Mouse (Mus musculus) kidney, adult 2 months (tissue): ENCODE results near the gene Bmper.

Experiments used
- CTCF ChIP-seq: fragments of 200-500 bp; conservative IDR thresholded peaks from 2 replicates; pipeline ENCODE4 v1.5.1; 2011; ENCODE audit warnings: low read depth, mild to moderate bottlenecking, control low read depth, low read length, moderate library complexity, mixed read lengths; ENCODE audit not compliant: insufficient read depth, insufficient read length
- POLR2A ChIP-seq: fragments of 200-500 bp; IDR thresholded peaks from one replicate; pipeline ENCODE4 v1.6.1; 2011; ENCODE audit warnings: low read depth, low read length, control low read depth

GRCm38 (mm10) chr9:23261834-23262233 is 39.0 kb downstream of the Bmper start:
- TF ChIP-seq CTCF (no peak), POLR2A (no peak)
